Mouse (Mus musculus): ENCODE measurements around the gene Slc28a2.
"Not testable (repeated sequence)": the region's sequence is repeated elsewhere in the genome, so short reads cannot be mapped to it uniquely, and the experiment has no call there.

Slc28a2 gene

DNA sequence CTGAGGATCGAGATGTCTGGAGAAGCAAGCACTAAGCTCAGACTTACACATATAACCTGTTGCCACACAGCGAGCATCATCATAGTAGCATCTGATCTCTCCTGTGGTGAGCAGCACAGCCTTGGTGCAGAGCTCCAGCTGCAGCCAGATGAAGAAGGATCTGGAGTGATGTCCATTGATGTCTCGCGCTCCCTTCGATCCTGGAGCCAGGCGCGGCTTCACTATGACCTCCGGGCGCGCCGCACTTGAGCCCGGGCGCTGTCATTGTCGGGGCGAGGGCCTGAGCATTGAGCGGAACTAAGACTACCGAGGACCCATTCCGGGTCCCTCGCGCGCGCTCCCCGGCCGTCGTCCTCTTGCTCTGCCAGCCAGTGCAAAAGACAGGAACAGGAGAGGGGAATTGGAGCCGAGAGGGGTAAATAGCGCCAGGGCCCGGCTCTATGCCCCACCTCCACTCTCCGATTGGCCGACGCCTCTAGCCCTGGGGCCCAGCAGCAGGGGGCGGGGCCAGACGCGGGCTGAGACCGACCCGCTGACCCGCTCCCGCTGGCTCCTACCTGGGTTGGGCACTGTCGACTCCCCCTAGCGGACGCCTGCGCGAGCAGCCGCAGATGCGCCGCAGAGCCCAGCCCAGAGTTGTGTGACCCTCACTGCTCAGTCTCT, 41.2 kb downstream of the Slc28a2 start:
- in situ Hi-C loops (cut with MboI, MseI), result loop anchor here (5.0 kb wide), 1 partner anchor 85 kb away; no protein-coding TSS in a partner anchor

- in situ Hi-C loops (cut with MboI, MseI), result loop anchor here (5.0 kb wide), 1 partner anchor 87 kb away; no protein-coding TSS in a partner anchor
These were observed 42.9 kb downstream of the Slc28a2 start for GRCm38 (mm10) chr2:122469221-122469620.

DNA sequence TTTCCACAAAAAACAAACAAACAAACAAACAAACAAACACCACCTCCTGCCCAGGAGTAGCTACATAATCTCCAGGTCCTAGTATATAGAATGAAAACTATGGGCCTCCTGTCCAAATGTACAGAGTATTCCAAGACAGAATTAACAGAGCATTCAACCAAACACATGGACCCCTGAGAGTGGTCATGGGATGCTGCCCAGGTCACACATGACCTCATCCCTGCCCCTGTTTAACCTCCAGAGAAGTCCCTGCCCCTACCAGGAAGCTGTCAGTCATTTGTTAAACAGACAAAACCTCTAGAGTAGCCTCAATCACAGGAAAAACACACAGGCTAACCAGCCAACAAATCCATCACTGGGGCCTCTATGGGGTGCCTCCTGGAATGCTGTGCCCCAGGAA, 50.3 kb downstream of the Slc28a2 start:
- in situ Hi-C loops (cut with MboI, MseI), result loop anchor here (5.0 kb wide), 3 partner anchors 36 to 74 kb away; no protein-coding TSS in a partner anchor

GRCm38 (mm10) chr2:122483787-122484186, 57.5 kb downstream of the Slc28a2 start:
- in situ Hi-C loops (cut with MboI, MseI), result not testable (repeated sequence)

- in situ Hi-C loops (cut with MboI, MseI), result no loop called here
These were observed 58.4 kb downstream of the Slc28a2 start, which contains the start of gene Gm14085 for GRCm38 (mm10) chr2:122484641-122485040. Gm14085 (plus strand) TSS chr2:122484941.

- in situ Hi-C loops (cut with MboI, MseI), result not testable (repeated sequence)
These were observed 59.4 kb downstream of the Slc28a2 start for GRCm38 (mm10) chr2:122485654-122486053.

DNA sequence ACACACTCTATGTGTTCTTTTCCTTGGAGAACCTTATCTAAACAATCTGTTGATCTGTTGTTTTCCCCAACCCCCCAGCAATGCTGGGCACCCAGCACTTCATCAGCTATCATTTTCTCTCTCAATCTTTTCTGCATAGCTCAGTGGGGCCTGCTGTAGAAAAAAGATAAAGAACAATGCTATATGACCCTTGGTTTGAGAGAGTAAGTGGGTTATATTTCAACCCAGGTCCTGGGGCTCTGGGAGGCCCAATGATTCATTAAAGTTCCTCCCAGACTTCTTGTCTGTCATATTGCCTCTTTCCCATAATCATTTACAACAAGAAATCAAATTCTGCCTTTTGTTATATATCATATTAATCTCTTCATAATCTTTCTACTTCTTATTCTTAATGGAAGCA, 59.8 kb downstream of the Slc28a2 start:
- in situ Hi-C loops (cut with MboI, MseI), result not testable (repeated sequence)

DNA sequence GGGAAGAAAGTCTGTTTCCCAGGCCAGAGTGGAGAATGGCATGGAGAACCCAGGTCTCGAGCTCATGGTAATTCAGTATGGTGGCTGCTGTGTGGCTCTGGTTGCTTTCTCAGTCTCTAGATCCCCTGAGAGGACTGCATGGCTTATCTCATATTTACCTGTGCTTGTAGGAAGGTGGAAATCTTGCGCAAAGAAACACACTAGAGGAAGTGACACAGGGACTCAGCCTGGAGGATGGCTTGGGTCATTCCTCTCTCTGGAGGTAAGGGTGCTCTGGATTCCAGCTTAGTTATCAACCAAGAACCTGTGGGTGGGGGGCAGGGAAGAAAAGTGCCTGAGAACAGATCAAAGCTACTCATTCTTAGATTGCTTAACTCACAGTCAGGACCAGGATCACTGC, 60.4 kb downstream of the Slc28a2 start:
- in situ Hi-C loops (cut with MboI, MseI), result no loop called here
